Comparison of ENCODE assay signal across 17 mouse cellular contexts in genomic region chrX:134830508-134830907, GRCm38 (mm10). TPM values are rescaled to one million over a fixed set of nuclear protein-coding genes. Genes with fewer than 3 reads are reported as not detected.
A peak's percentile ranks its signal among the peaks of the same experiment; 100 is the strongest.
DNase-seq lines count a peak whose midpoint lies in the region; ATAC-seq and TF ChIP-seq lines count a peak whose summit lies in the region.
"Had no signal": no experiment of that assay in that cellular context is flagged by ENCODE, and none has a peak within 500 bp of the region (broad histone marks: within the 10 kb centered on the region; RNA-seq: fewer than 3 reads in every experiment).

No protein-coding gene starts in this region.

- no peak overlapping the region for H3K9ac ChIP-seq in embryonic facial prominence, embryonic 14.5 days (ENCODE audit: low read depth, low read length)
- no peak overlapping the region for H3K9ac ChIP-seq in hindbrain, postnatal 0 days (replicated peaks; ENCODE audit: low read length)
- H3K9ac ChIP-seq in hindbrain, embryonic 16.5 days (ENCODE audit: low read depth, low read length): no peak overlapping the region
- H3K9ac ChIP-seq: embryonic facial prominence, embryonic 15.5 days; midbrain, embryonic 12.5 days had no signal

- H3K27me3 ChIP-seq in embryonic facial prominence, embryonic 14.5 days (replicated peaks; ENCODE audit: control insufficient read depth, insufficient read depth, low read length): peaks cover 5% of the 10 kb centered on the region; the same call in 1 of the 2 replicates
- peaks cover 54% of the 10 kb centered on the region for H3K27me3 ChIP-seq in embryonic facial prominence, embryonic 10.5 days (replicated peaks; ENCODE audit: low read depth, poor library complexity, severe bottlenecking)
- H3K27me3 ChIP-seq in hindbrain, postnatal 0 days (ENCODE audit: insufficient read depth, low read length): no peaks in the 10 kb centered on the region
- no peaks in the 10 kb centered on the region; the same call in 1 of the 2 replicates for H3K27me3 ChIP-seq in hindbrain, embryonic 16.5 days (replicated peaks; ENCODE audit: control insufficient read depth, insufficient read depth, low read length)
- H3K27me3 ChIP-seq: embryonic facial prominence, embryonic 15.5 days had no signal

- no peaks in the 10 kb centered on the region for H3K4me1 ChIP-seq in embryonic facial prominence, embryonic 14.5 days (ENCODE audit: control insufficient read depth, insufficient read depth, low read length)
- no peaks in the 10 kb centered on the region for H3K4me1 ChIP-seq in embryonic facial prominence, embryonic 10.5 days
- no peaks in the 10 kb centered on the region for H3K4me1 ChIP-seq in hindbrain, postnatal 0 days (ENCODE audit: insufficient read depth, low read length)
- H3K4me1 ChIP-seq in hindbrain, embryonic 16.5 days (ENCODE audit: control insufficient read depth, insufficient read depth, low read depth, low read length): no peaks in the 10 kb centered on the region
- H3K4me1 ChIP-seq: embryonic facial prominence, embryonic 15.5 days; hindbrain, embryonic 10.5 days; midbrain, embryonic 12.5 days had no signal

- H3K27ac ChIP-seq in embryonic facial prominence, embryonic 14.5 days (replicated peaks; ENCODE audit: low read depth, low read length): no peak overlapping the region
- H3K27ac ChIP-seq in embryonic facial prominence, embryonic 10.5 days (replicated peaks): no peak overlapping the region
- no peak overlapping the region for H3K27ac ChIP-seq in hindbrain, postnatal 0 days
- no peak overlapping the region for H3K27ac ChIP-seq in hindbrain, embryonic 16.5 days (ENCODE audit: low read depth, low read length)
- H3K27ac ChIP-seq: embryonic facial prominence, embryonic 15.5 days; hindbrain, embryonic 10.5 days; midbrain, embryonic 12.5 days had no signal

- WGBS in embryonic facial prominence, embryonic 14.5 days: 61% methylated on average over 3 of the region's 3 CpGs
- 74% methylated on average over 3 of the region's 3 CpGs for WGBS in embryonic facial prominence, embryonic 10.5 days
- WGBS in hindbrain, postnatal 0 days: 56% methylated on average over 3 of the region's 3 CpGs
- 58% methylated on average over 3 of the region's 3 CpGs for WGBS in hindbrain, embryonic 16.5 days

- H3K4me3 ChIP-seq in embryonic facial prominence, embryonic 14.5 days (ENCODE audit: low read depth, low read length): no peak overlapping the region
- no peak overlapping the region for H3K4me3 ChIP-seq in embryonic facial prominence, embryonic 10.5 days
- H3K4me3 ChIP-seq in hindbrain, postnatal 0 days (ENCODE audit: low read length): no peak overlapping the region
- H3K4me3 ChIP-seq in hindbrain, embryonic 16.5 days (ENCODE audit: low read length): no peak overlapping the region
- H3K4me3 ChIP-seq: embryonic facial prominence, embryonic 15.5 days; hindbrain, embryonic 10.5 days; midbrain, embryonic 12.5 days; myocyte had no signal

- no peaks in the 10 kb centered on the region for H3K9me3 ChIP-seq in embryonic facial prominence, embryonic 14.5 days (ENCODE audit: control insufficient read depth, low read length)
- H3K9me3 ChIP-seq in embryonic facial prominence, embryonic 10.5 days: no peaks in the 10 kb centered on the region
- H3K9me3 ChIP-seq in hindbrain, postnatal 0 days (ENCODE audit: low read length): no peaks in the 10 kb centered on the region
- H3K9me3 ChIP-seq in hindbrain, embryonic 16.5 days (ENCODE audit: control insufficient read depth, low read length): no peaks in the 10 kb centered on the region
- H3K9me3 ChIP-seq: embryonic facial prominence, embryonic 15.5 days; G1E; hindbrain, embryonic 10.5 days; midbrain, embryonic 12.5 days had no signal

- peak; percentile 8 for DNase-seq in embryonic facial prominence, embryonic 14.5 days (ENCODE audit: low spot score)
- no peak for DNase-seq in embryonic facial prominence, embryonic 10.5 days (ENCODE audit: low spot score)
- peak; percentile 28 for DNase-seq in hindbrain, postnatal 0 days (ENCODE audit: low spot score)
- DNase-seq in lung, postnatal 10 days: peak; percentile 1
- no peak for DNase-seq in lung, postnatal 14 days
- DNase-seq: cerebellum, adult 9-11 months; kidney, adult 11 months; right cerebral cortex, postnatal 14 days had no signal

- no peak overlapping the region for H3K4me2 ChIP-seq in embryonic facial prominence, embryonic 14.5 days (ENCODE audit: low read depth, low read length)
- no peak overlapping the region for H3K4me2 ChIP-seq in hindbrain, postnatal 0 days (ENCODE audit: low read depth, low read length)
- H3K4me2 ChIP-seq in hindbrain, embryonic 16.5 days (ENCODE audit: low read length): no peak overlapping the region
- H3K4me2 ChIP-seq: embryonic facial prominence, embryonic 15.5 days; midbrain, embryonic 12.5 days had no signal

- H3K36me3 ChIP-seq in embryonic facial prominence, embryonic 14.5 days (ENCODE audit: control insufficient read depth, insufficient read depth, low read length): no peaks in the 10 kb centered on the region
- no peaks in the 10 kb centered on the region for H3K36me3 ChIP-seq in embryonic facial prominence, embryonic 10.5 days (replicated peaks)
- H3K36me3 ChIP-seq in hindbrain, postnatal 0 days (ENCODE audit: insufficient read depth, low read length): no peaks in the 10 kb centered on the region
- H3K36me3 ChIP-seq in hindbrain, embryonic 16.5 days (ENCODE audit: control insufficient read depth, insufficient read depth, low read length): no peaks in the 10 kb centered on the region
- H3K36me3 ChIP-seq: embryonic facial prominence, embryonic 15.5 days; G1E; hindbrain, embryonic 10.5 days; midbrain, embryonic 12.5 days had no signal

- 0 out of 2 replicates have a peak, but pooled peaks have one; percentile 8 for TF ChIP-seq CTCF in hindbrain, postnatal 0 days (IDR thresholded peaks at IDR 0.05; ENCODE audit: low read depth)

- no peak for ATAC-seq in embryonic facial prominence, embryonic 14.5 days (ENCODE audit: low read depth)
- ATAC-seq in hindbrain, postnatal 0 days: no peak
- no peak for ATAC-seq in hindbrain, embryonic 16.5 days
- ATAC-seq in inflammation-experienced regulatory T-cells, adult 6 months: no peak
- ATAC-seq: activated CD4-positive, CD25-positive, alpha-beta regulatory T cell, adult 4 months; forebrain, embryonic 14.5 days had no signal

RNA-seq across cellular contexts. Expression of gene Armcx2, which starts 21.5 kb away (rescaled TPM):
- polyA plus RNA-seq in embryonic facial prominence, embryonic 14.5 days (2014; fragmentation: Nextera tagmentation; extraction: Ambion mirVana): 74.1 and 82.6 TPM in 2 replicates
- polyA plus RNA-seq in embryonic facial prominence, embryonic 10.5 days (2016; fragmentation: Nextera tagmentation; extraction: Ambion mirVana): 79.7 and 80.8 TPM in 2 replicates
- 102 and 107 TPM in 2 replicates for total RNA-seq in hindbrain, postnatal 0 days (2014; rRNA removed)
- 74.6 and 77.7 TPM in 2 replicates for polyA plus RNA-seq in hindbrain, postnatal 0 days (2015; fragmentation: Nextera tagmentation; extraction: Ambion mirVana)
- polyA plus RNA-seq in hindbrain, embryonic 16.5 days (2015; fragmentation: Nextera tagmentation; extraction: Ambion mirVana): 83.0 and 90.8 TPM in 2 replicates
- polyA plus RNA-seq in inflammation-experienced regulatory T-cells, adult 6 months (2017; shearing (Covaris generic)): 10 to 100 TPM in 1 of 3 experiments, 1 to 10 TPM in 2; 2.5 to 11.0 (median 9.6) TPM

Comparison
In these comparisons a context has a peak if more than half of its experiments do, and no peak if none do; other contexts are left out.
1. DNase-seq: peak in embryonic facial prominence, embryonic 14.5 days (single experiment), hindbrain, postnatal 0 days (single experiment) and lung, postnatal 10 days (single experiment); none in embryonic facial prominence, embryonic 10.5 days (single experiment) and lung, postnatal 14 days (single experiment).